ENCODE assay signal across 20 mouse cellular contexts in the genomic region with DNA sequence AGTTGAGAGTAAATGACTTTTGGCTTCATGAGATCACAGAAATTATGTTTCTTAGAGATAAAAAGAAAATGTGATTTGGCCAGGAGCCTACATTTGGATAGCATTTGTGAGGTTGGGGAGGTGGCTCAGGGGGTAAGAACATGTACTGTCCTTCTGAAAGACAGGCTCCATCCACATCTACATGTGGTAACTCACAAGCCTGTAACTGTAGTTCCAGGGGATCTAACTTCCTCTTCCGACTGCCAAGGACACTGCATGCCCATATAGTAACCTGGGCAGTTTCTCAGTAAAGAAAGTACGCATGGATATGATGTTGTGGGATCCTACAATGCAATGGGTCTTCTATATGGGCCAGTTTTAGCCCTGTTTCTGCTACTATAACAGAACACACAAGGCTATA.
DNase-seq lines count a peak whose midpoint lies in the region; ATAC-seq and TF ChIP-seq lines count a peak whose summit lies in the region.
"Had no signal": no experiment of that assay in that cellular context is flagged by ENCODE, and none has a peak within 500 bp of the region (broad histone marks: within the 10 kb centered on the region; RNA-seq: fewer than 3 reads in every experiment).

No protein-coding gene starts in this region.

- H3K27ac ChIP-seq in cerebellum, adult 2 months (ENCODE audit: insufficient read depth, low read length): peak overlapping the region; percentile 79; the same call in 1 of the 2 replicates
- peak overlapping the region; percentile 52; the same call in 1 of the 2 replicates for H3K27ac ChIP-seq in hindbrain, postnatal 0 days
- no peak overlapping the region for H3K27ac ChIP-seq in hindbrain, embryonic 13.5 days
- no peak overlapping the region for H3K27ac ChIP-seq in liver, embryonic 11.5 days (ENCODE audit: low read depth, low read length)

- no peak for DNase-seq in cerebellum, adult 2 months
- no peak for DNase-seq in cerebellum, adult 8-10 months
- no peak for DNase-seq in hindbrain, postnatal 0 days (ENCODE audit: low spot score)
- DNase-seq in right cerebral cortex, postnatal 10 days (ENCODE audit: low spot score in 2 of 2): no peak
- no peak for DNase-seq in liver, embryonic 11.5 days (ENCODE audit: low spot score)
- DNase-seq: adrenal gland, adult 2 months; adrenal gland, adult 8-10 months; adrenal gland, postnatal 10 days; adrenal gland, postnatal 14 days; adrenal gland, postnatal 25 days; adrenal gland, postnatal 36 days; B cell, adult 2 months had no signal

- H3K9ac ChIP-seq in hindbrain, postnatal 0 days (replicated peaks; ENCODE audit: low read length): no peak overlapping the region
- H3K9ac ChIP-seq in hindbrain, embryonic 13.5 days: no peak overlapping the region
- no peak overlapping the region for H3K9ac ChIP-seq in liver, embryonic 11.5 days (ENCODE audit: low read depth, low read length)

- H3K4me2 ChIP-seq in hindbrain, postnatal 0 days (ENCODE audit: low read depth, low read length): no peak overlapping the region
- H3K4me2 ChIP-seq in hindbrain, embryonic 13.5 days: no peak overlapping the region
- H3K4me2 ChIP-seq in liver, embryonic 11.5 days: no peak overlapping the region

- H3K9me3 ChIP-seq in hindbrain, postnatal 0 days (ENCODE audit: low read length): no peaks in the 10 kb centered on the region
- H3K9me3 ChIP-seq in hindbrain, embryonic 13.5 days: no peaks in the 10 kb centered on the region
- H3K9me3 ChIP-seq in liver, embryonic 11.5 days (ENCODE audit: control insufficient read depth, low read length): no peaks in the 10 kb centered on the region
- H3K9me3 ChIP-seq: G1E had no signal

- no peaks in the 10 kb centered on the region for H3K27me3 ChIP-seq in cerebellum, adult 2 months (ENCODE audit: control insufficient read depth, insufficient read depth, low read length)
- H3K27me3 ChIP-seq in hindbrain, postnatal 0 days (ENCODE audit: insufficient read depth, low read length): no peaks in the 10 kb centered on the region
- H3K27me3 ChIP-seq in hindbrain, embryonic 13.5 days: no peaks in the 10 kb centered on the region
- no peaks in the 10 kb centered on the region; the same call in 1 of the 2 replicates for H3K27me3 ChIP-seq in liver, embryonic 11.5 days (replicated peaks; ENCODE audit: control insufficient read depth, insufficient read depth, low read length)
- H3K27me3 ChIP-seq: CH12.LX, Patski had no signal

- no peak for TF ChIP-seq CTCF in cerebellum, adult 2 months (IDR thresholded peaks at IDR 0.05; ENCODE audit: borderline replicate concordance, insufficient read depth, low read depth, low read length)
- TF ChIP-seq CTCF in hindbrain, postnatal 0 days (IDR thresholded peaks at IDR 0.05; ENCODE audit: low read depth): no peak

- peaks cover 53% of the 10 kb centered on the region for H3K4me1 ChIP-seq in cerebellum, adult 2 months (ENCODE audit: control insufficient read depth, insufficient read depth, low read length)
- peaks cover 18% of the 10 kb centered on the region for H3K4me1 ChIP-seq in hindbrain, postnatal 0 days (ENCODE audit: insufficient read depth, low read length)
- peaks cover 31% of the 10 kb centered on the region for H3K4me1 ChIP-seq in hindbrain, embryonic 13.5 days (replicated peaks)
- no peaks in the 10 kb centered on the region; the same call in 1 of the 2 replicates for H3K4me1 ChIP-seq in liver, embryonic 11.5 days (replicated peaks; ENCODE audit: control insufficient read depth, insufficient read depth, low read length)

- TF ChIP-seq POLR2A in cerebellum, adult 2 months (IDR thresholded peaks at IDR 0.05; ENCODE audit: borderline replicate concordance, insufficient read depth, low read length): no peak

- H3K36me3 ChIP-seq in hindbrain, postnatal 0 days (ENCODE audit: insufficient read depth, low read length): no peaks in the 10 kb centered on the region
- H3K36me3 ChIP-seq in hindbrain, embryonic 13.5 days: no peaks in the 10 kb centered on the region
- H3K36me3 ChIP-seq in liver, embryonic 11.5 days (ENCODE audit: control insufficient read depth, insufficient read depth, low read length): no peaks in the 10 kb centered on the region
- H3K36me3 ChIP-seq: G1E had no signal

- no peak overlapping the region for H3K4me3 ChIP-seq in cerebellum, adult 2 months (replicated peaks; ENCODE audit: insufficient read depth, low read depth, low read length)
- H3K4me3 ChIP-seq in hindbrain, postnatal 0 days (ENCODE audit: low read length): no peak overlapping the region
- H3K4me3 ChIP-seq in hindbrain, embryonic 13.5 days: no peak overlapping the region
- no peak overlapping the region for H3K4me3 ChIP-seq in liver, embryonic 11.5 days (ENCODE audit: low read depth, low read length)

- ATAC-seq in hindbrain, postnatal 0 days: no peak
- ATAC-seq in hindbrain, embryonic 13.5 days (ENCODE audit: low FRiP score): no peak
- peak; percentile 78 for ATAC-seq in granulocyte monocyte progenitor cell, adult 5-6 weeks (replicated peaks; ENCODE audit: poor library complexity, severe bottlenecking)
- ATAC-seq in megakaryocyte progenitor cell, adult 5-6 weeks (replicated peaks; ENCODE audit: poor library complexity): peak; percentile 52
- no peak for ATAC-seq in liver, embryonic 11.5 days (replicated peaks; ENCODE audit: low FRiP score)
- ATAC-seq: activated CD4-positive, CD25-positive, alpha-beta regulatory T cell, adult 4 months; CD4-positive, CD25-positive, alpha-beta regulatory T cell, adult 4 months; Patski had no signal

- 98% methylated on average over 2 of the region's 2 CpGs for WGBS in cerebellum, adult 2 months
- 91% methylated on average over 2 of the region's 2 CpGs for WGBS in hindbrain, postnatal 0 days
- WGBS in hindbrain, embryonic 13.5 days: 91% methylated on average over 2 of the region's 2 CpGs
- WGBS in liver, embryonic 11.5 days: 75% methylated on average over 2 of the region's 2 CpGs

Comparison
In these comparisons a context has a peak if more than half of its experiments do, and no peak if none do; other contexts are left out.
1. H3K27ac ChIP-seq: peak in cerebellum, adult 2 months (single experiment) and hindbrain, postnatal 0 days (single experiment); none in hindbrain, embryonic 13.5 days (single experiment) and liver, embryonic 11.5 days (single experiment).
2. ATAC-seq: peak in granulocyte monocyte progenitor cell, adult 5-6 weeks (single experiment) and megakaryocyte progenitor cell, adult 5-6 weeks (single experiment); none in hindbrain, postnatal 0 days (single experiment), hindbrain, embryonic 13.5 days (single experiment) and liver, embryonic 11.5 days (single experiment).